Comparison of ENCODE assay signal across 27 mouse cellular contexts in the genomic region with DNA sequence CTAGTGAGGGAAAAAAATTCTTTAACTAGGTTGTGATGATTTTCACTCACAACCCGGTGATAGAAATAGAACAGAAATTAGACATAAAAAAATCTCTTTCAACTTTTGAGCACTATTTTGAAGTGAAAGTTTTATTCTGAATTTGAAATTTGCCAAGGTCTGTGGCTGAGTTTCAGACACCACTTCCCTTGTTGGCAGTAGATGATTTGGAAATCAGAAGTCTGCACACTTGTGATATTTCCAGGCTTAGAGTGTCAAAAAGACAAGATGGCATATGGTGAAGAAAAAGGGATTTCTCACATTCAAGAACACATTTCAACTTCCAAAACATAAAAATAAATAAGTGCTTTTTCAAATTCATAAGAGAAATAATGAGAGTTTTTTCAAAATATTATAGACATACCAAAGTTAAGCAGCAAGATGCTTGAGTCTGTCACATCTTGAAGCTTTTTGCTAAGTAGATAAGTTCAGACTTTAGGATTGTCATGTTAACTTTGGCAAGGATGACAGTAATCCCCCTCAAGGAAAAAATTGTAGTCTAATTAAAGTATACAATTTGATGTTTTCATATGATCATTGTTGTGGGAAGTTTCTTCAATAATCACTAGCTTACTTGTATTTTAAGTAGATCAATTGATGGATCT.
DNase-seq lines count a peak whose midpoint lies in the region; ATAC-seq lines count a peak whose summit lies in the region.
"Had no signal": no experiment of that assay in that cellular context is flagged by ENCODE, and none has a peak within 500 bp of the region (broad histone marks: within the 10 kb centered on the region; RNA-seq: fewer than 3 reads in every experiment).

No protein-coding gene starts in this region.

- no peak overlapping the region for H3K9ac ChIP-seq in midbrain, embryonic 11.5 days (ENCODE audit: low read length)
- no peak overlapping the region for H3K9ac ChIP-seq in midbrain, embryonic 13.5 days (replicated peaks)
- H3K9ac ChIP-seq in forebrain, embryonic 16.5 days (replicated peaks; ENCODE audit: low read depth, low read length): no peak overlapping the region
- H3K9ac ChIP-seq: heart, embryonic 13.5 days; hindbrain, embryonic 14.5 days; limb, embryonic 15.5 days; liver, embryonic 13.5 days; midbrain, embryonic 15.5 days; neural tube, embryonic 15.5 days had no signal

- 86% methylated on average over 1 of the region's 1 CpGs for WGBS in midbrain, embryonic 11.5 days
- 92% methylated on average over 1 of the region's 1 CpGs for WGBS in midbrain, embryonic 13.5 days
- WGBS in forebrain, embryonic 16.5 days: 65% methylated on average over 1 of the region's 1 CpGs

- no peaks in the 10 kb centered on the region for H3K36me3 ChIP-seq in midbrain, embryonic 11.5 days (ENCODE audit: control insufficient read depth, insufficient read depth, low read length)
- no peaks in the 10 kb centered on the region for H3K36me3 ChIP-seq in midbrain, embryonic 13.5 days
- H3K36me3 ChIP-seq in forebrain, embryonic 16.5 days (ENCODE audit: control insufficient read depth, insufficient read depth): no peaks in the 10 kb centered on the region
- H3K36me3 ChIP-seq: heart, embryonic 13.5 days; limb, embryonic 10.5 days; limb, embryonic 15.5 days; liver, embryonic 13.5 days; midbrain, embryonic 15.5 days; neural tube, embryonic 15.5 days had no signal

- H3K27ac ChIP-seq in midbrain, embryonic 11.5 days (ENCODE audit: low read depth, low read length): no peak overlapping the region
- no peak overlapping the region for H3K27ac ChIP-seq in midbrain, embryonic 13.5 days
- no peak overlapping the region for H3K27ac ChIP-seq in forebrain, embryonic 16.5 days (ENCODE audit: low read length)
- H3K27ac ChIP-seq: heart, adult 2 months; heart, embryonic 13.5 days; hindbrain, embryonic 14.5 days; limb, embryonic 10.5 days; limb, embryonic 15.5 days; liver, embryonic 13.5 days; macrophage; midbrain, embryonic 15.5 days; neural tube, embryonic 15.5 days had no signal

- ATAC-seq in midbrain, embryonic 11.5 days (ENCODE audit: low FRiP score): no peak
- ATAC-seq in midbrain, embryonic 13.5 days: no peak
- peak; percentile 88 for ATAC-seq in forebrain, embryonic 16.5 days
- ATAC-seq: intestine, postnatal 0 days; midbrain, embryonic 15.5 days had no signal

- H3K4me2 ChIP-seq in midbrain, embryonic 11.5 days: no peak overlapping the region
- H3K4me2 ChIP-seq in midbrain, embryonic 13.5 days (replicated peaks): no peak overlapping the region
- H3K4me2 ChIP-seq in forebrain, embryonic 16.5 days (ENCODE audit: low read length): no peak overlapping the region
- H3K4me2 ChIP-seq: heart, embryonic 13.5 days; hindbrain, embryonic 14.5 days; limb, embryonic 15.5 days; liver, embryonic 13.5 days; midbrain, embryonic 15.5 days; neural tube, embryonic 15.5 days had no signal

- H3K4me3 ChIP-seq in midbrain, embryonic 11.5 days (ENCODE audit: low read depth, low read length): no peak overlapping the region
- no peak overlapping the region for H3K4me3 ChIP-seq in midbrain, embryonic 13.5 days (replicated peaks)
- H3K4me3 ChIP-seq in forebrain, embryonic 16.5 days (replicated peaks; ENCODE audit: low read length): no peak overlapping the region
- H3K4me3 ChIP-seq: heart, adult 2 months; heart, embryonic 13.5 days; limb, embryonic 10.5 days; limb, embryonic 15.5 days; liver, embryonic 13.5 days; midbrain, embryonic 15.5 days; neural tube, embryonic 15.5 days had no signal

- DNase-seq in frontal cortex, adult 2 months (ENCODE audit: extremely low spot score in 1 of 2, low spot score in 1 of 2): peak; percentile 10 to 51
- DNase-seq in frontal cortex, postnatal 25 days (ENCODE audit: low spot score in 2 of 2): no peak
- DNase-seq in midbrain, embryonic 11.5 days (ENCODE audit: low spot score, missing footprints): peak; percentile 59
- no peak for DNase-seq in right cerebral cortex, adult 2 months (ENCODE audit: low spot score in 2 of 2)
- DNase-seq: adrenal gland, postnatal 25 days; B cell, adult 2 months; cerebellum, adult 8-10 months; cerebellum, postnatal 36 days; heart, adult 2 months; heart, postnatal 10 days; kidney, adult 9 months; kidney, postnatal 10 days; liver, embryonic 13.5 days; lung, adult 18-20 months; lung, postnatal 10 days; retina, postnatal 1 day; thymus, postnatal 4 days had no signal

- H3K27me3 ChIP-seq in midbrain, embryonic 11.5 days (ENCODE audit: control insufficient read depth, insufficient read depth, low read length): no peaks in the 10 kb centered on the region
- no peaks in the 10 kb centered on the region for H3K27me3 ChIP-seq in midbrain, embryonic 13.5 days
- H3K27me3 ChIP-seq in forebrain, embryonic 16.5 days (replicated peaks; ENCODE audit: control insufficient read depth, insufficient read depth, low read length): no peaks in the 10 kb centered on the region
- H3K27me3 ChIP-seq: heart, embryonic 13.5 days; limb, embryonic 15.5 days; liver, embryonic 13.5 days; midbrain, embryonic 15.5 days; neural tube, embryonic 15.5 days had no signal

- no peaks in the 10 kb centered on the region for H3K4me1 ChIP-seq in midbrain, embryonic 11.5 days (ENCODE audit: control insufficient read depth, insufficient read depth, low read length)
- H3K4me1 ChIP-seq in midbrain, embryonic 13.5 days (replicated peaks): no peaks in the 10 kb centered on the region
- H3K4me1 ChIP-seq in forebrain, embryonic 16.5 days (replicated peaks; ENCODE audit: control insufficient read depth, insufficient read depth, low read length): no peaks in the 10 kb centered on the region
- H3K4me1 ChIP-seq: heart, embryonic 13.5 days; limb, embryonic 10.5 days; limb, embryonic 15.5 days; liver, embryonic 13.5 days; midbrain, embryonic 15.5 days; neural tube, embryonic 15.5 days had no signal

- no peaks in the 10 kb centered on the region for H3K9me3 ChIP-seq in midbrain, embryonic 11.5 days (ENCODE audit: control insufficient read depth, low read length)
- no peaks in the 10 kb centered on the region for H3K9me3 ChIP-seq in midbrain, embryonic 13.5 days
- no peaks in the 10 kb centered on the region for H3K9me3 ChIP-seq in forebrain, embryonic 16.5 days (ENCODE audit: control insufficient read depth, low read length)
- H3K9me3 ChIP-seq: heart, embryonic 13.5 days; limb, embryonic 10.5 days; limb, embryonic 15.5 days; liver, embryonic 13.5 days; midbrain, embryonic 15.5 days; neural tube, embryonic 15.5 days had no signal

Comparison
In these comparisons a context has a peak if more than half of its experiments do, and no peak if none do; other contexts are left out.
1. DNase-seq: peak in frontal cortex, adult 2 months (2 of 2) and midbrain, embryonic 11.5 days (single experiment); none in frontal cortex, postnatal 25 days (0 of 2) and right cerebral cortex, adult 2 months (0 of 2).